Mouse (Mus musculus) lung, adult 2 months (tissue): ENCODE measurements around the gene Btbd9.

Source experiments
- CTCF ChIP-seq: fragments of 200-500 bp; IDR thresholded peaks from 2 replicates; pipeline ENCODE4 v1.5.1; 2011; ENCODE audit warnings: mild to moderate bottlenecking, low read length, control low read depth; ENCODE audit not compliant: insufficient read depth
- POLR2A ChIP-seq: fragments of 200-500 bp; IDR thresholded peaks from 2 replicates; pipeline ENCODE4 v1.6.1; 2011; ENCODE audit warnings: low read depth, mild to moderate bottlenecking, control low read depth, low read length, borderline replicate concordance; ENCODE audit errors: extremely low read depth

DNA sequence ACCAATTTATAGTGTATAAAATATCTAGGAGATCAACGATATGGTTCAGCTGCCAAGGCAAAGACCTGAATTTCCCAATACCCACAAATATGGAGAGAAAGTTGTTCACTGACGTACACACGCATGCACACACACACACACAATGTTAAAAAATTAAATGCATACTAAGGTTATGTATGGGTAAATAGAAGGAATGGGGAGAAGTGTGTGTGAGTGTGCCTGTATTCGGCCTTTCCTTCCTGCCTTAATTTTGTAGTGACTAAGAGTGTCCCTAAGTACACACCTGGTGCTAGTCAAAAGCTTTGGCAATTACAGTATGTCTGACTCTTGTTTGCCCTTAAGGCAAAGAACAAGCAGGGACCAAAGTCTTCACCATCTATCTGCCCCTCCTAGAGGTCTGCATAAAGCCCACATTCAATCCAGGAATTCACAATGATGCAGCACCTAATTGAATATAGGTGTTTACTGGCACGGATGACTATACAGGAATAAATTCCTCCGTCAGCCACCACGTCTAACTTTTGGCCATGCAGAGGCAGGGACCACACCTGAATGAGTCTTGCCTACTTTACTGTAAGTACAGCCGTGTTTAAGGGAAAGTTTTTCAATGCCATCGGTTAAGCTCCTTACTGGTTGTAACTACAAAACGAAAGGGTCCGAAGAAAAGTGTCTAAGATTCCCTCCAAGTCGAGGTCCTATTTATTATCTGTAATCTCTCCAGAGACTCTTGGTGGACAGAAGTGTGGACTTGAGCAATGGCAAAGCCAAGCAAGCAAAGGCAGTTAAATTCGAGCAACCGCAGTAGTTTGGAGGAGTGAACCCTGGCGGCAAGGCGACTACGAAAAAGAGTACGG lies 35.2 kb upstream of the Btbd9 start:
- no peak for TF ChIP-seq CTCF
- TF ChIP-seq POLR2A, result no peak
